ENCODE assay signal across 14 mouse cellular contexts in the genomic region with DNA sequence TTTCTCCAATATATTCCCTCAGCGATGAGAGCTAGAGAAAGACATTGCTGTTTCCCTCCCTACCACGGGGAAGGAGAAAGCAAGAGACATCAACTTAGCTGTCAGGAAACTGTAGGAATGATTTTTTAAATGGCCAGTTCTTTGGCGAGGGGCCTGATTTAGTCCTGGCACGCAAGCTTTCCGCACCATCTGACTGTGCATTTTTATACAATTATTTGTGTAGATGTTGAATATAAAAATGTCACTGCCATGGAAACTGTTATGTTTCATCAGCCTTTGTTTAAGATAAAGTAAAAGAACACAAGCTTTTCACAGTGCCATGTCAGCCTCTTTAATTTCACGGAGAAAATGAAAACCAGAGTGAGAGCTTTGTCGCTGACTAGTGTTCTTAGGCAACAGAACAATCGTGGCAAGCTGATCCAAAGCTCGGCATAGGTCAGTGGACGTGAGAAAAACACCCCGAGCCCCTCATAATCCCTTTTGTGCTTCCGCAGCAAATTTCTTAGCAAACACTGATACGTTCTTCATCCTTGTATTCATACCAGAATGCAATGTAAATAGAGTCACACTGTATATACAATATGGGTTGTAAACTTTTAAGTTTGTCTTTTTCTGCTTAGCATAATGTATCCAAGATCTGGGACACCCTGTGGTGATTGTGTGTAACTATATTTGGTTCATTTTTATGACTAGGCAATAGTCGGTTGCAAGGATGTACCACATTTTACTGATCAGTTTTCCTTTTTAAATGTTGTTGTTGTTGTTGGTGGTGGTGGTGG.
A peak's percentile ranks its signal among the peaks of the same experiment; 100 is the strongest.
DNase-seq lines count a peak whose midpoint lies in the region; ATAC-seq and TF ChIP-seq lines count a peak whose summit lies in the region.
"Had no signal": no experiment of that assay in that cellular context is flagged by ENCODE, and none has a peak within 500 bp of the region (broad histone marks: within the 10 kb centered on the region; RNA-seq: fewer than 3 reads in every experiment).

No protein-coding gene starts in this region.

- ATAC-seq in forebrain, embryonic 16.5 days, result peak; percentile 71
- no peak for ATAC-seq in forebrain, embryonic 12.5 days (ENCODE audit: low FRiP score)
- no peak for ATAC-seq in limb, embryonic 14.5 days (ENCODE audit: low FRiP score, low read depth)

- WGBS in forebrain, embryonic 16.5 days, result 57% methylated on average over 14 of the region's 14 CpGs
- WGBS in forebrain, embryonic 12.5 days, result 76% methylated on average over 14 of the region's 14 CpGs
- WGBS in limb, embryonic 14.5 days, result 68% methylated on average over 14 of the region's 14 CpGs
- 90% methylated on average over 14 of the region's 14 CpGs for WGBS in limb, embryonic 10.5 days

- no peaks in the 10 kb centered on the region for H3K4me1 ChIP-seq in forebrain, embryonic 16.5 days (replicated peaks; ENCODE audit: control insufficient read depth, insufficient read depth, low read length)
- H3K4me1 ChIP-seq in forebrain, embryonic 12.5 days, result no peaks in the 10 kb centered on the region
- H3K4me1 ChIP-seq in limb, embryonic 14.5 days (ENCODE audit: control insufficient read depth, insufficient read depth, low read length), result peaks cover 7% of the 10 kb centered on the region; the same call in 1 of the 2 replicates
- H3K4me1 ChIP-seq in limb, embryonic 10.5 days, result no peaks in the 10 kb centered on the region
- H3K4me1 ChIP-seq: heart, embryonic 13.5 days; hindbrain, embryonic 15.5 days had no signal

- H3K4me2 ChIP-seq in forebrain, embryonic 16.5 days (ENCODE audit: low read length), result no peak overlapping the region
- no peak overlapping the region for H3K4me2 ChIP-seq in forebrain, embryonic 12.5 days
- no peak overlapping the region for H3K4me2 ChIP-seq in limb, embryonic 14.5 days (replicated peaks; ENCODE audit: low read depth, low read length, severe bottlenecking)
- H3K4me2 ChIP-seq: heart, embryonic 13.5 days; hindbrain, embryonic 15.5 days; limb, embryonic 13.5 days had no signal

- H3K36me3 ChIP-seq in forebrain, embryonic 16.5 days (ENCODE audit: control insufficient read depth, insufficient read depth), result no peaks in the 10 kb centered on the region
- no peaks in the 10 kb centered on the region for H3K36me3 ChIP-seq in forebrain, embryonic 12.5 days (replicated peaks)
- H3K36me3 ChIP-seq in limb, embryonic 14.5 days (ENCODE audit: control insufficient read depth, insufficient read depth, low read length), result no peaks in the 10 kb centered on the region
- H3K36me3 ChIP-seq in limb, embryonic 10.5 days, result no peaks in the 10 kb centered on the region
- H3K36me3 ChIP-seq: heart, embryonic 13.5 days; hindbrain, embryonic 15.5 days; limb, embryonic 13.5 days had no signal

- H3K4me3 ChIP-seq in forebrain, embryonic 16.5 days (replicated peaks; ENCODE audit: low read length), result no peak overlapping the region
- H3K4me3 ChIP-seq in forebrain, embryonic 12.5 days (replicated peaks), result no peak overlapping the region
- H3K4me3 ChIP-seq in limb, embryonic 14.5 days (replicated peaks; ENCODE audit: low read length), result no peak overlapping the region
- no peak overlapping the region for H3K4me3 ChIP-seq in limb, embryonic 10.5 days
- H3K4me3 ChIP-seq: erythroblast, embryonic 14.5 days; heart, embryonic 13.5 days; hindbrain, embryonic 15.5 days; limb, embryonic 13.5 days had no signal

- no peak overlapping the region for H3K27ac ChIP-seq in forebrain, embryonic 16.5 days (ENCODE audit: low read length)
- H3K27ac ChIP-seq in forebrain, embryonic 12.5 days, result no peak overlapping the region
- H3K27ac ChIP-seq in limb, embryonic 14.5 days (replicated peaks; ENCODE audit: low read depth, low read length), result 0 out of 2 replicates have a peak overlapping the region, but pooled peaks have one; percentile 9
- no peak overlapping the region for H3K27ac ChIP-seq in limb, embryonic 10.5 days
- H3K27ac ChIP-seq: heart, embryonic 13.5 days; hindbrain, embryonic 15.5 days; kidney, postnatal 0 days; limb, embryonic 13.5 days had no signal

- no peak overlapping the region for H3K9ac ChIP-seq in forebrain, embryonic 16.5 days (replicated peaks; ENCODE audit: low read depth, low read length)
- no peak overlapping the region for H3K9ac ChIP-seq in forebrain, embryonic 12.5 days
- H3K9ac ChIP-seq in limb, embryonic 14.5 days (ENCODE audit: low read depth, low read length, severe bottlenecking), result no peak overlapping the region
- H3K9ac ChIP-seq: heart, embryonic 13.5 days; hindbrain, embryonic 15.5 days; limb, embryonic 13.5 days had no signal

- no peaks in the 10 kb centered on the region for H3K9me3 ChIP-seq in forebrain, embryonic 16.5 days (ENCODE audit: control insufficient read depth, low read length)
- no peaks in the 10 kb centered on the region for H3K9me3 ChIP-seq in forebrain, embryonic 12.5 days
- H3K9me3 ChIP-seq in limb, embryonic 14.5 days (ENCODE audit: control insufficient read depth, low read length), result no peaks in the 10 kb centered on the region
- H3K9me3 ChIP-seq in limb, embryonic 10.5 days (replicated peaks), result no peaks in the 10 kb centered on the region
- H3K9me3 ChIP-seq: heart, embryonic 13.5 days; hindbrain, embryonic 15.5 days; limb, embryonic 13.5 days had no signal

- no peak for TF ChIP-seq POLR2A in limb, embryonic 14.5 days (IDR thresholded peaks at IDR 0.05; ENCODE audit: borderline replicate concordance, extremely low read depth, insufficient read depth, insufficient read length)

- DNase-seq in limb, embryonic 14.5 days (ENCODE audit: low spot score), result no peak
- no peak for DNase-seq in limb, embryonic 10.5 days (ENCODE audit: low spot score)
- DNase-seq in layer of hippocampus, adult 9-11 months, result peak; percentile 8
- peak; percentile 37 for DNase-seq in right cerebral cortex, postnatal 4 days
- DNase-seq in lung, postnatal 14 days, result no peak
- DNase-seq in urinary bladder, postnatal 36 days (ENCODE audit: low spot score in 2 of 2), result no peak
- DNase-seq: gastrocnemius, postnatal 14 days had no signal

- no peaks in the 10 kb centered on the region for H3K27me3 ChIP-seq in forebrain, embryonic 16.5 days (replicated peaks; ENCODE audit: control insufficient read depth, insufficient read depth, low read length)
- H3K27me3 ChIP-seq in forebrain, embryonic 12.5 days, result no peaks in the 10 kb centered on the region
- no peaks in the 10 kb centered on the region; the same call in 1 of the 2 replicates for H3K27me3 ChIP-seq in limb, embryonic 14.5 days (ENCODE audit: control insufficient read depth, insufficient read depth, low read length)
- no peaks in the 10 kb centered on the region for H3K27me3 ChIP-seq in limb, embryonic 10.5 days (ENCODE audit: low read depth, poor library complexity, severe bottlenecking)
- H3K27me3 ChIP-seq: heart, embryonic 13.5 days; hindbrain, embryonic 15.5 days had no signal

Comparison
In these comparisons a context has a peak if more than half of its experiments do, and no peak if none do; other contexts are left out.
1. DNase-seq: peak in layer of hippocampus, adult 9-11 months (single experiment) and right cerebral cortex, postnatal 4 days (single experiment); none in limb, embryonic 14.5 days (single experiment), limb, embryonic 10.5 days (single experiment), lung, postnatal 14 days (single experiment) and urinary bladder, postnatal 36 days (0 of 2).